Mouse (Mus musculus) thymus, postnatal 4 days (tissue): ENCODE results near the gene Glyat.
"Not testable (repeated sequence)": the region's sequence is repeated elsewhere in the genome, so short reads cannot be mapped to it uniquely, and the experiment has no call there.

Experiments
- DNase-seq: peaks from one replicate; pipeline ENCODE4 v3.0.0; 2021

Gene Glyat

GRCm38 (mm10) chr19:12633176-12633575, at the start of gene Glyat:
Gene Glyat, plus strand, starts transcription at chr19:12633308.
- no peak for DNase-seq

DNA sequence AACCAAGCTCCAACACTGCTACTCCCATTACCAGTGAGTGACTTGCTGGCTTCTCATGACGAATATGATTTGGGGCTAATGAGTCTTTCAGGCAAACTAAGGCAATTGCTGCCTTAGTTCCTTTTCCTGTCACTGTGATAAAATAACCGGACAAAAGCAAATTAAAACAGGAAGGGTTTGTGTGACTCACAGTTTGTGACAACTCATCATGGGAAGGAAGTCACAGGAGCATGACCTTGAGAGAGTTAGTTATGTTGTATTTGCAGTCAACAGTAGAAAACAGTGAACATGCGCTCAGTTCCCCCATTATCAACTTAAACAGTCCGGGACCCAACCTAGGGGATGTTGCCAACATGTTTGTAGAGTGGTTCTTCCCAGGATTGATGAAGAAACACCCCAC, 47.8 kb upstream of the Glyat start:
- DNase-seq = no peak

- peak; percentile 72 for DNase-seq
Observed at GRCm38 (mm10) chr19:12591908-12592307, 41.2 kb upstream of the Glyat start.

- DNase-seq = no peak
Observed at GRCm38 (mm10) chr19:12595135-12595529, 38.0 kb upstream of the Glyat start.

- peak; percentile 56 for DNase-seq
Observed at GRCm38 (mm10) chr19:12595530-12596289, 37.4 kb upstream of the Glyat start.

DNA sequence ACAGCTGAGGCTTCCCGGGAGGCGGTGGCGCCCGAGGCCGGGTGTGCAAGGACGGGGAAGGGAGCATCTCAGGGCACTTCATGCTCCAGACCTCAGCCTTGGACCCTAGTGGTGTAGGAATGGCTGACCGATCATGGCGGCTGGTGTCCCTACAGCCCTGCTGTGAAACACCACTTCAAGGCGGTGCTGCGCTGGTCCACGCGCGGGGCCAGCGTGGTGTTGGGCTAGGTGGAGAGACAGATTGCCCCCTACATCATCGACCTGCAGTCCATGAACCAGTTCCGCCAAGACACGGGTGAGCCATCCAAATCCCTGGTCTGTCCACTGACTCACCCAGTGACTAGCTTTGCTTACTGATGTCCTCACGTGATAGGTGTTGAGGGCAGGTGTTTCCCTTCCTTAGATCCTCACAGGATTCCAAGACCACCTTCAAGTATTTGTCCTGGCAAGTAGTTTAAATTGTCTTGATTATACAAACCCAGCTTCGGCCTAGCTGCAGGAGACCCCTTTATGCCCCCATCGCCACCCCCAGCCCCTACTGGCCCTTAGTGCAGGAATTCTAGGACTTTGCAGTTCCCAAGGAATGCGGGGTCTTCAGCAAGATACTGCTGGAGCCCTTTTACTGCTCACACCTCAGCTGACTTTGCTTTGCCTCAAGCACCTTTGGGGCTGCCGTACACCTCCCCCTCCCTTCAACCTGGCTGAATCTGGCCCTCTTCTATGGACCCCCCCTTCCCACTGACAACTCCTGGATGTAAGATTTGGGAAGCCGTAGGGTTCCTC, 36.6 kb upstream of the Glyat start:
- no peak for DNase-seq

DNA sequence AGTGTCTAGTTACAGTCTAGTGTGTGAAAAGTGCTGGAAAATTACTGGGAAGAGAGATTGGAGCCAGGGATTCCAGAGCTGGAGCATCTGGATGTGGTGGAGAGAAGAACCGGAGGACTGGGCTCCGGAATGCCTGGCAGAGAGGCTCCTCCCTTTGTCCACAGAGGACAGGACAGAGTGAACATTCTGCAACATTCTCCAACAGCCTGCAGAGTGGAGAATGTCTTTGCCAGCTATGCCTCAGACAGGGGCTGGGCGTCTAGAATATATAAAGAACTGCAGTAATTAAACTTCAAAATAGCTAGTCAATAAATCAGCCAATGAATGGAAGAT, 36.1 kb upstream of the Glyat start:
- DNase-seq = no peak

GRCm38 (mm10) chr19:12598674-12599073, 34.4 kb upstream of the Glyat start:
- DNase-seq = no peak

GRCm38 (mm10) chr19:12599674-12600073, 33.4 kb upstream of the Glyat start, which contains the start of gene Gm4952:
Gene Gm4952, plus strand, starts transcription at chr19:12599974.
- no peak for DNase-seq

DNA sequence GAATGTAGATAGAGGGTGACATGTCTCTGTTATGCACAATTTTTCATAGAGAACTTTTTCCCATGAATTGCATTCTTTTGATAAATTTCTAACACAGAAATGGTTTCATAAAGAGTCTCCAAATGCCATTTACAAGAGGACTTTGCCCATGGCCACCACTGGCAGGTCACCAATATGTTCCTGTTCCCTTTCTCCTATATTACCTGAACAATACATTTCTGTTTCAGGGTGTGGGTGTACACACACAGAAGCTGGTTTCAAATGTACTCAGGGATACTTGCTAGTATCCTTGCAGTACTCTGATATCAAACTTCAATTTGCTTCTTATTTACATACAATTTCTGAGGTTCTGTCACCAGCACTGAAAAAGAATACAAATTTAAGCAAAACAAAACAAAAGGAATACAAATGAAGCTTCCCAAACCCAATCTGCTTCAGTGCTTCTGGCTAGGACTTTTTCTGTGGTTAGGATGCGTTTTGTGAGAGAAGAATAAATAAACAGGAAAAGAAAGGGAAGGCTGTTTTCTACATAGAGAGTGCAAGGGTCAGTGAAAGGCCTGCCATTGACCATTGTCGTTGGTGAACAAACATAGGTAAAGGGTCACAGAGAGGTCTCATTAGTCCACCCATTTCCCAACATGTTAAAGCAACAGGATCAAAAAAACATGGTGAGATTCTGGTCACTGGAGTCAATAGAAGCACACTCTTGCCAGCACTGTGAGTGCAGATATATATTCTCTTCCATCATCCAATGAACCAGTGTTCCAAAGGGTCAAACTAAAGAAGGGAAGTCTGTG, 32.2 kb upstream of the Glyat start:
- no peak for DNase-seq

DNA sequence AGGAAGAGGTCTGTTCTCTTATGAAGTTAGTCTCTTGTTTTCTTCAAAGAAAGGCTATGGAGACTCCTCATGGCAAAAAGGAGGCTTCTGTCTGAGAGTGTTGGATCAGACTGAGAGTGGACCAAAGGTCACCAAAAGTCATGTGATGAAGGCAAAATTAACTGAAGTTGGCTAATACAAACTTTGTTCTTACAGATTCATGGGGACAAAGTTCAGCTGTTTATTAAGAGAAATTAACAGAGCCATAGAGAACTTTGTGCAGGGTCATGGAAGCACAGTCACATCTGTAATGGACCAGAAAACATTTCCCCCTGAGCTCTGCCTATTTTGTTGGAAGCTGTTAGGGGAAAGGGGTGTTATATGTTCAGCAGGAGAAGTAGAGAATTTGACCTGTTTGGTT, 24.8 kb upstream of the Glyat start:
- no peak for DNase-seq

- no peak for DNase-seq
Observed at GRCm38 (mm10) chr19:12613646-12614045, 19.5 kb upstream of the Glyat start.

GRCm38 (mm10) chr19:12634259-12634658, 1.2 kb downstream of the Glyat start:
- no peak for DNase-seq

GRCm38 (mm10) chr19:12634963-12635362, 1.9 kb downstream of the Glyat start:
- no peak for DNase-seq

GRCm38 (mm10) chr19:12636863-12637262, 3.8 kb downstream of the Glyat start:
- DNase-seq = no peak

DNA sequence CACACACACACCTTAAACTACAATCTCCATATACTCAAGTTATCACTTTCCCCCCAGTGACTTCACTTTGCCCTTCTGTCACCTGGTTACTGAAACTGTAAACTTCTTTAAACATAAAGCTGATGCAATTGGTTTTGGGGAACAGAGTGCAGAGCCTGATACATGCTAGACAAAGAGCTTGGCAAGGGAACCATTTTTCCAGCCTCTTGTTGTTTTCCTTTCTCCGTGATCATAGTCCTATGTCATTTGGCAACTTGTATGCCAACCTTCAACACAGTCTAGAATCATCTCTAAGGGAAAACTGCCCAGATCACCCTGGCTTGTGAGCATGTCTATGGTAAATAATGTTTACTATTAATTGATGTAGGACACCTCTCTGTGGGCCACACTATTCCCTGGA, 4.9 kb downstream of the Glyat start:
- DNase-seq = no peak

DNA sequence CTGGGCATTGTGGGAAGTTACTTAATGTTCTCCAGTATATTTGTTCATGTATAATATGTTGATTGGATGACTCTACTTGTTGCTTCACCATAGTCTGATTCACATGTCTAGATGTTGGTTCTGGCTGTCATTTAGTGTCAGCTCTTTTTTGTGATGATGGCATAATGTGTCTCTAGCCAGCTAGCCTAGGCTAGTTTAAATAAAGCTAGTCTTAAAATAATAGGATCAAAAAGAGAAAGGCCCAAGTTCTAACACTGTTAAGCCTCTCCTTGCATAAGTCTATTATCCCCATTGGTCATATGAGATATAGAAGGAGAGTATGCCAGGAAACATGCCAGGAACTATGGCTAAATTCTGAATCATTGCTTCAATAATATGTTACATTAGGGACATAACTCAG, 16.4 kb downstream of the Glyat start:
- no peak for DNase-seq

GRCm38 (mm10) chr19:12666156-12666555, 33.0 kb downstream of the Glyat start:
- DNase-seq = no peak

GRCm38 (mm10) chr19:12668601-12669000, 35.5 kb downstream of the Glyat start:
- DNase-seq = not testable (repeated sequence)

- DNase-seq = no peak
Observed at GRCm38 (mm10) chr19:12670139-12670538, 37.0 kb downstream of the Glyat start, which contains the start of gene Olfr1442. Gene Olfr1442, plus strand, starts transcription at chr19:12670439.

- no peak for DNase-seq
Observed at GRCm38 (mm10) chr19:12671051-12671450, 37.9 kb downstream of the Glyat start.

DNA sequence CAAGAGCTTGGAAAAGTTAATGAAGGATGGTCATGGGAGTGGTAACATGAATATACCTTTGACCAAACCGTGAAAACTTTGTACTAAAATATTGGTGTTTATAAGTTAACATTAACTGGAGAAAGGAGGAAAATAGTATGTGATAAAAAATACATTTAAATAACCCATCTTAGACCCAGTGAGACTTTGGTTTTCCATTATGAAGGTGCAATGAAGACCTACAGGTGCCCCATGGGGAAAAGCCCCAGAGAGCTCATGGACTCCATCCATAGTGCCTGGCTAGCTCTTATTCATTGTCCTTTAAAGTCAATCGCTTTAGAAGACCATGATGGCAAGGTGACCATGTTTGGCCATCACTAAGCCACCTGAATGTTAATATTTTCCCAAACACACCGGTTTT, 44.7 kb downstream of the Glyat start, which contains the start of gene Olfr1443:
TSS of gene Olfr1443 (plus strand) at position 301 of the 400 bp plus-strand sequence.
- no peak for DNase-seq

DNA sequence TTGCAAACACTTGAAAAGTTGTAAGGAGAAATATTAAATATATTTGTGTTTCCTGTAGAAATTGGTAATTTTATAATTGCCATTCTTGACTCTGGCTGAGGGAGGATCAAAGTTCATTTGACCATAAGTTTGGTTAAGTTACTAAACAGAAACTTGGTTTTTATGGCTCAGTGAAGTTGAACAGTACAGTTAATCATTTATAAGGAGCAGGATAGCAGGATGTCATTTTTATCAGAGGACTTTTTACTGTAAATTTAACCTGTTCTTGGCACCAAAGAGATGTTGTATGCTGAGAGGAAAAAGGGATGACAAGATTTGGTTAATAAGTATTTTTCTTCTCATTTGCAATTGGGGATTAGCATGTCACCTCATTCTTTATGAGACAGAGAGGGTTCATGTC, 51.5 kb downstream of the Glyat start:
- DNase-seq = no peak
